Mouse (Mus musculus): Measurements from ENCODE around the gene Sos1. TPM values are rescaled to one million over a fixed set of nuclear protein-coding genes. Genes with fewer than 3 reads are reported as not detected.

Gene Sos1
- total and polyA plus RNA-seq, 3 experiments, result 4.0 to 10.7 (median 4.7) TPM

GRCm38 (mm10) chr17:80460258-80460657, 20.0 kb downstream of the Sos1 start:
- H3K4me3 ChIP-seq (replicated peaks in 1 of 3; ENCODE audit: low read depth in 2 of 3, low read length in 2 of 3, poor library complexity in 1 of 3), result no peak overlapping the region
- peaks cover 38% of the 10 kb centered on the region for H3K79me2 ChIP-seq (replicated peaks; ENCODE audit: control insufficient read depth, extremely low read depth, insufficient read depth, poor library complexity, severe bottlenecking)
- no peaks in the 10 kb centered on the region for H3K27me3 ChIP-seq (replicated peaks)
- no peak overlapping the region for H3K27ac ChIP-seq (ENCODE audit: insufficient read depth, low read depth)
- no peak for TF ChIP-seq NRF1 (IDR thresholded peaks at IDR 0.05; ENCODE audit: low read depth, low read length)
- no peak for TF ChIP-seq E2F4 (IDR thresholded peaks at IDR 0.05; ENCODE audit: insufficient replicate concordance, low read depth, low read length)
- no peak for TF ChIP-seq KAT2A (IDR thresholded peaks at IDR 0.05; ENCODE audit: insufficient replicate concordance, low read length)
- TF ChIP-seq PAX5 (IDR thresholded peaks at IDR 0.05; ENCODE audit: low read length), result no peak
- no peak for TF ChIP-seq POLR2AphosphoS2 (IDR thresholded peaks at IDR 0.05; ENCODE audit: low read depth, low read length)
- TF ChIP-seq NELFE (IDR thresholded peaks at IDR 0.05; ENCODE audit: low read depth, low read length), result no peak
- TF ChIP-seq MAFK (IDR thresholded peaks at IDR 0.05; ENCODE audit: insufficient replicate concordance, low read length), result no peak
- TF ChIP-seq TBP (conservative IDR thresholded peaks at IDR 0.05; ENCODE audit: low read depth, low read length), result no peak
- no peak for TF ChIP-seq MAX (IDR thresholded peaks at IDR 0.05; ENCODE audit: low read length)
- no peak for TF ChIP-seq RAD21 (IDR thresholded peaks at IDR 0.05; ENCODE audit: low read depth, low read length)
- no peak for TF ChIP-seq CHD1 (IDR thresholded peaks at IDR 0.05; ENCODE audit: low read depth, low read length)
- no peak for TF ChIP-seq SIN3A (IDR thresholded peaks at IDR 0.05; ENCODE audit: low read length)
- no peak for TF ChIP-seq IRF4 (IDR thresholded peaks at IDR 0.05; ENCODE audit: low read depth, low read length)
- TF ChIP-seq SMC3 (IDR thresholded peaks at IDR 0.05; ENCODE audit: low read depth, low read length), result no peak
- TF ChIP-seq UBTF (IDR thresholded peaks at IDR 0.05; ENCODE audit: low read depth, low read length), result no peak
- TF ChIP-seq CTCF (conservative IDR thresholded peaks at IDR 0.05 in 1 of 2, IDR thresholded peaks at IDR 0.05 in 1 of 2; ENCODE audit: low read depth in 2 of 2, low read length in 2 of 2), result no peak
- TF ChIP-seq ZKSCAN1 (IDR thresholded peaks at IDR 0.05; ENCODE audit: borderline replicate concordance, low read depth, low read length), result no peak
- 0 out of 4 replicates have a peak, but pooled peaks cover 0 to 2% of the 10 kb centered on the region in 2 experiments for H3K4me1 ChIP-seq (ENCODE audit: control insufficient read depth in 1 of 2, insufficient read depth in 2 of 2)
- no peak for DNase-seq (ENCODE audit: extremely low read depth)
- dilution Hi-C loops (cut with MboI; ENCODE audit: extremely low pct_ligation_motif_present, extremely low pct_unique_long_range_greater_than_20kb, low sequenced_read_pairs), result loop anchor here (25.0 kb wide), 1 partner anchor 102 kb away; no protein-coding TSS in a partner anchor
- in situ Hi-C loops (cut with MboI; ENCODE audit: low pct_ligation_motif_present, low pct_unique_long_range_greater_than_20kb, low sequenced_read_pairs), result no loop called here
- H3K36me3 ChIP-seq (replicated peaks in 1 of 2; ENCODE audit: control insufficient read depth in 1 of 2, insufficient read depth in 1 of 2, low read length in 1 of 2), result peaks cover 5 to 64% of the 10 kb centered on the region in 2 experiments
- H3K9ac ChIP-seq (ENCODE audit: insufficient read depth, low read depth), result no peak overlapping the region
- H3K4me2 ChIP-seq (ENCODE audit: insufficient read depth, low read depth, poor library complexity, severe bottlenecking), result no peak overlapping the region
- H3K9me3 ChIP-seq (replicated peaks; ENCODE audit: low read length), result peaks cover 8% of the 10 kb centered on the region

GRCm38 (mm10) chr17:80455648-80456047, 24.6 kb downstream of the Sos1 start:
- Histone ChIP-seq H3K9me3 (replicated peaks; ENCODE audit: low read length) (no peaks in the 10 kb centered on the region), H3K79me2 (replicated peaks; ENCODE audit: control insufficient read depth, extremely low read depth, insufficient read depth, poor library complexity, severe bottlenecking) (peaks cover 6% of the 10 kb centered on the region), H3K9ac (ENCODE audit: insufficient read depth, low read depth) (no peak overlapping the region), H3K27me3 (replicated peaks) (no peaks in the 10 kb centered on the region), H3K4me2 (ENCODE audit: insufficient read depth, low read depth, poor library complexity, severe bottlenecking) (no peak overlapping the region), H3K4me3 (replicated peaks in 1 of 3; ENCODE audit: low read depth in 2 of 3, low read length in 2 of 3, poor library complexity in 1 of 3) (no peak overlapping the region), H3K27ac (ENCODE audit: insufficient read depth, low read depth) (no peak overlapping the region), H3K4me1 (ENCODE audit: control insufficient read depth in 1 of 2, insufficient read depth in 2 of 2) (no peaks in the 10 kb centered on the region; a peak in 1 of 4 replicates), H3K36me3 (replicated peaks in 1 of 2; ENCODE audit: control insufficient read depth in 1 of 2, insufficient read depth in 1 of 2, low read length in 1 of 2) (peaks cover 11 to 64% of the 10 kb centered on the region in 2 experiments)
- in situ Hi-C loops (cut with MboI; ENCODE audit: low pct_ligation_motif_present, low pct_unique_long_range_greater_than_20kb, low sequenced_read_pairs), result no loop called here
- peak; percentile 62 for DNase-seq (ENCODE audit: extremely low read depth)
- dilution Hi-C loops (cut with MboI; ENCODE audit: extremely low pct_ligation_motif_present, extremely low pct_unique_long_range_greater_than_20kb, low sequenced_read_pairs), result loop anchor here (25.0 kb wide), 1 partner anchor 107 kb away; no protein-coding TSS in a partner anchor
- peak; percentile 72 for TF ChIP-seq ZC3H11A (IDR thresholded peaks at IDR 0.05; ENCODE audit: low read depth, low read length)
- peak; percentile 95 for TF ChIP-seq RAD21 (IDR thresholded peaks at IDR 0.05; ENCODE audit: low read depth, low read length)
- TF ChIP-seq MAFK (IDR thresholded peaks at IDR 0.05; ENCODE audit: insufficient replicate concordance, low read length), result no peak
- 0 out of 2 replicates have a peak, but pooled peaks have one; percentile 42 for TF ChIP-seq ZNF384 (IDR thresholded peaks at IDR 0.05; ENCODE audit: low read depth, low read length)
- no peak for TF ChIP-seq USF1 (IDR thresholded peaks at IDR 0.05; ENCODE audit: low read depth, low read length)
- peak; percentile 93 for TF ChIP-seq SMC3 (IDR thresholded peaks at IDR 0.05; ENCODE audit: low read depth, low read length)
- peak; percentile 63 to 94 for TF ChIP-seq CTCF (conservative IDR thresholded peaks at IDR 0.05 in 1 of 2, IDR thresholded peaks at IDR 0.05 in 1 of 2; ENCODE audit: low read depth in 2 of 2, low read length in 2 of 2)

All from CH12.LX (cell line).